Mouse (Mus musculus) lung, postnatal 0 days (tissue): Measurements from ENCODE around the gene 4930544D05Rik.

Experiments used
- CTCF ChIP-seq: IDR thresholded peaks from 2 replicates; pipeline ENCODE4 v1.5.1; 2016; ENCODE audit warnings: antibody characterized with exemption, mild to moderate bottlenecking
- EP300 ChIP-seq: IDR thresholded peaks from 2 replicates; pipeline ENCODE4 v1.6.1; 2016; ENCODE audit warnings: antibody characterized with exemption, mild to moderate bottlenecking, control low read depth

DNA sequence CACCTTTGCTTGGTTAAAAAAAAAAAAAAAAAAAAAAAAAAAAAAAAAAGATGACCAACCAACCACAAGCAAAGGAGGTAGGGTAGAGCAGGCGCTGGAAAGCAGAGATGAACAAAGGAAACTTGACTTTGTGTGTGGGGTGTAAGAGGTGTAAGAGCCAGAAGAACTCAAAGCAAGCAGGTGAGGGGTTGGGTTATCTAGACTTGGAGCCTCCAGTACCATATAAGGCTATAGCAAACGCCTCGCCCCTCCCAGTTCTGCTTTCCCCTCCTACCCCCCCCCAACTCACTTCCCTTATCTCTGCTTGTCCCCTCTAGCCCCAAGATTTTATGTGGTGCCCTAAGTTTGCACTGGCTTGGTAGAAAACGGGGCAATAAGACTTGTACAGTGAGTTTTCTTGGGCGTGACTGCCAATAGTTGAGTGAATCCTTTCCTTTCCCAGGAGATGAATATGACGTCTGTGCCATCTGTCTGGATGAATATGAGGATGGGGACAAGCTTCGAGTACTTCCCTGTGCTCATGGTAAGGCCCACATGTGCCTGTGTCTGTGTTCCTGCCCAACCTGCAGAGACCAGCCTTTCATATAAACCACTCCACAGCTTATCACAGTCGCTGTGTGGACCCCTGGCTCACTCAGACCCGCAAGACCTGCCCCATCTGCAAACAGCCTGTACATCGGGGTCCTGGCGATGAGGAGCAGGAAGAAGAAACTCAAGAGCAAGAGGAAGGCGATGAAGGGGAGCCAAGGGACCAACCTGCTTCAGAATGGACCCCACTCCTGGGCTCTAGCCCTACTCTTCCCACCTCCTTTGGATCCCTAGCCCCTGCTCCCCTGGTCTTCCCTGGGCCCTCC, 34.9 kb downstream of the 4930544D05Rik start:
- TF ChIP-seq EP300 (no peak), CTCF (no peak)
